Mouse (Mus musculus) brain, embryonic 14.5 days (tissue): Measurements from ENCODE around the gene Zhx3.

ENCODE experiments used
- CTCF ChIP-seq: fragments of 200-500 bp; IDR thresholded peaks from 2 replicates; pipeline ENCODE4 v1.5.1; 2012; ENCODE audit warnings: inconsistent platforms, mild to moderate bottlenecking, moderate library complexity, borderline replicate concordance; ENCODE audit not compliant: insufficient read depth, insufficient read length; ENCODE audit errors: extremely low read depth
- POLR2A ChIP-seq: fragments of 200-500 bp; IDR thresholded peaks from 2 replicates; pipeline ENCODE4 v1.6.1; 2012; ENCODE audit warnings: mild to moderate bottlenecking, inconsistent platforms, borderline replicate concordance; ENCODE audit not compliant: poor library complexity, insufficient read depth, insufficient read length, severe bottlenecking; ENCODE audit errors: extremely low read depth

DNA sequence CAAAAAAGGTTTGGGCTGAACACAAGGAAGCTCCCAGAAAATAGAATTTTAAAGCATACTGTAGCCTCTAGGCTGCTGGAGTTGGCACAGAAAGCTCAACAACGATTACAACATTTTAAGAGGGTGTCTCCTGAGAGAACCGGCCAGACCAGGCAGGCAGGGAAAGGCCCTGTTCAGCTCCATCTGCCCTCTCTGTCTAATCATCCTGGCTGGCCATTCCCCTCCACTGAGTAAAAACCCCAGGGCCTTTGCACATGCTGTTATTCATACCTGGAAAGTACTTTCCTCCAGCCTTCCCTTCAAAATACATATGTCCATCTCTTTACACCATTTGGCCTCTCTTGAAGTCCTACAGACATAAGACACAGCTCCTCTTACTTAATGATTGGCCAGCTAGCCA lies 143.4 kb downstream of the Zhx3 start:
- no peak for TF ChIP-seq CTCF
- no peak for TF ChIP-seq POLR2A
